Mouse (Mus musculus) NIH3T3 (cell line): ENCODE data around the gene Chmp2b.

Source experiments
- DNase-seq: peaks from one replicate; pipeline ENCODE4 v3.0.0-alpha.2; 2012; ENCODE audit warnings: low read depth

Chmp2b gene

GRCm38 (mm10) chr16:65526695-65527094 lies 35.8 kb downstream of the Chmp2b start:
- no peak for DNase-seq

GRCm38 (mm10) chr16:65526004-65526403 lies 36.5 kb downstream of the Chmp2b start:
- no peak for DNase-seq

- DNase-seq: no peak
These were observed 42.3 kb downstream of the Chmp2b start, which contains the start of gene Pou1f1 for GRCm38 (mm10) chr16:65520211-65520610. Pou1f1 (plus strand) TSS chr16:65520511.

GRCm38 (mm10) chr16:65514223-65514622 lies 48.3 kb downstream of the Chmp2b start:
- no peak for DNase-seq

GRCm38 (mm10) chr16:65497049-65497448 lies 65.5 kb downstream of the Chmp2b start:
- peak; percentile 66 for DNase-seq

- no peak for DNase-seq
These were observed 66.5 kb downstream of the Chmp2b start for GRCm38 (mm10) chr16:65496030-65496429.
